Mouse (Mus musculus): ENCODE measurements at regions not wholly inside any gene's neighbourhood (a gene's known extent, or its start where the extent isn't known, plus 50 kb on each side); places are given as distances from the start of the nearest gene placed in this dataset.
A peak's percentile ranks its signal among the peaks of the same experiment; 100 is the strongest.
"Not testable (repeated sequence)": the region's sequence is repeated elsewhere in the genome, so short reads cannot be mapped to it uniquely, and the experiment has no call there.

DNA sequence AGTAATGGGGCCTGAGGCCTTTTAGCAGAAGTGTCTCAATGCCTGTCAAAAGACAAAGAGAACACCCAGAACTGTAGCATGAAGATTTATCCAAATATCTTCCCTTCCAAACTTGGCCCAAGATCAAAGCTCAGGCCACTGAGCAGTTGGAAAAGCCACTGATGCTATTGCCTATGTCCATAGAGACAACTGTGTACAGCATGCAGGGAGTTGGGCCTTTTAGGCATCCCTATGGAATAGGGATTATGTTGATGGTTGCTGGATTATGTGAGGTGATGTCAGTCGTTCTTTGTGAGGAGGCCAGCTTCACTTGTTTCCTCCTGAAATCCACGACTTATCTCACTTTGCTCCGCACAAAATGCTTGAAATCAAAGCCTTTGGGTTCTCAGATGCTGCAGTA, 153.1 kb upstream of the Gm17728 start:
- DNase-seq (ENCODE audit: low read depth, low spot score) = no peak

- DNase-seq (ENCODE audit: low read depth, low spot score) = not testable (repeated sequence)
Measured at GRCm38 (mm10) chr17:9278046-9278445, 143.8 kb upstream of the Gm17728 start.

- DNase-seq (ENCODE audit: low read depth, low spot score) = no peak
Measured at GRCm38 (mm10) chr17:9279481-9279880, 142.4 kb upstream of the Gm17728 start.

DNA sequence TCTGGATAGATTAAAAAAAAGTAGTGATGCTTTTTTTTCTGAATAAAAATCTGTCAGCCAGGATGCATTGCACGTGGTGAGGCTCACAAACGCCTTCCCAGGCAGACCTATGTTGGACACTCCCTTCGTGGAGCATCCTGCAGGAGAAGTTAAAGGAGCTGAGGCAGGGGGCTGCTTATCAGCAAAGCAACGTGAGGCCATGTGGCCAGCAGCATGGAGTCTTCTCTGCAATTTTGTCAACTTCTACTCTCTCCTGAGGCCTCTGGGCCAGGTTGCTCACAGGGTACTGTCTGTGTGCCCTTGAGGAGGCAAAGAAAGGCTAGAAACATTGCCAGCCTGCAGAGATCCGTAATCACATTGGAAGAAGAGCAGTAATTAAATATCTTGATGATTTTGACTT, 140.0 kb upstream of the Gm17728 start:
- no peak for DNase-seq (ENCODE audit: low read depth, low spot score)

DNA sequence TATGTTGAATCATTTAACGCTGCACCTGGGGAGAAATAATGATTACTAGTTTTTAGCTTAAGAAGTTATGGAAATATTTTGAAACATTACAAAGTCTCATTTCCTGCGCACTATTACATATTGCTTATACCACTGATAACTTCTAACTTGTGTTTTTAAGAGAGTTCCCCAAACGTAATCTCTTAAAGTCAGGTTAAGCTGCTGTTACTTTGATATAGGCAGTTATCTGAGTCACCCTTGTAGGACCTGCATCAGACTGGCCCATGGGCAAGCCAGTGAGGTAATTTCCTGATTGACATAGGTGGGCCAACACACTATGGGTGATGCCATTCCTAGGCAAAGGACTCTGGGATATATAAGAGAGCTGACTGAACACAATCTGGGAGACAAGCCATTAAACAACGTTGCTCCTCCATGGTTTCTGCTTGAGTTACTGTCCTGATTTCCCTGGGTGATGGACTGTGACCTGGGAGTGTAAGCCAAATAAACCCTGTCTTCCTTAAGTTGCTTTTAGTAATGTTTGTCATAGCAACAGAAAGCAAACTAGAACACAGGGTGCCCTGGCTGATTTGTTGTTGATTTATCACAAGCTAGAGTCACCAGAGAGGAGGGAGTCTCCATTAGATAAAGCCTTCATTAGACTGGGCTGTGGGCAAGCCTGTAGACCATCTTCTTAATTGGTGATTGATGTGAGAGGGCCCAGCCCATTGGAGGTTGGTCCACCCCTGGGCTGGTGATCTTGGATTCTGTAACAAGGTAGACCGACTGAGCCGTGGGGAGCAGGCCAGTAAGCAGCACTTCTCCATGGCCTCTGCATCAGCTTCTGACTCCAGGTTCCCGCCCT, 139.3 kb upstream of the Gm17728 start:
- no peak for DNase-seq (ENCODE audit: low read depth, low spot score)

GRCm38 (mm10) chr17:9286431-9286830, 135.4 kb upstream of the Gm17728 start:
- DNase-seq (ENCODE audit: low read depth, low spot score) = peak; percentile 24

DNA sequence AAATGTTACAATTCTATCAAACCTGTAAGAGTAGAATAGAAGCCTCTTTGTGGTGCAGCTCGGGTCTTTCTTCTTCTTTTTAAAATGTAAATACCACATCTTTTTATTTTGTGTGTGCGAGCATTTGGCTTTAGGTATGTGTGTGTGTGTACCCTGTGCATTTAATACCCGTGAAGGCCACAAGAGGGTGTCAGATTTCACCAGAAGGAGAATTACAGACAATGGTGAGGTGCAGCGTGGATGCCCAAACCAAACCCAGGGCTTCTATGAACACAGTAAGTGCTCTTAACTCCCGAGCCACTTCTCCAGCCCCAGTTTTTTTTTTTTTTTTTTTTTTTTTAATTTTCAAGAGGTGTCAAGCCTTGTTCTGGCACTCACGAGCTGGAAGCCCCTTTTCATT, 135.0 kb upstream of the Gm17728 start:
- peak; percentile 18 for DNase-seq (ENCODE audit: low read depth, low spot score)

DNA sequence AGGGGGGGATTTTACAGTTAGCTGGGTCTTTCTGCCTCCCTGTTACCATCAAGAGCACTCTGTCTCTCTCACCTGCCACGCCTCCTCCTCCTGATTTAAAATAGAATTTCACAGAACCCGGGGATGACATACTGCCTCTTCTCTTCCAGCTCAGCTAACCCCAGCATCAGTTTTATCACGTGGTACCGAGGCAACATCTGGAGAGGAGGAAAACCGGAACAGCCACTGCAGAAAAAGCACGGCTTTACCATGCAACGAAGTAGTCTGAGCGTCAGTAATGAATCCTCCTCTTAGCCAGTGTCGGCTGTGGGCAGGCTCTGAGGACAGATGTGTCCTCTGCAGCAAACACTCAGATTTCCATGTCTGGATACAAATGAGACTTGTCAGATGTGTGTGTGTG, 134.2 kb upstream of the Gm17728 start:
- DNase-seq (ENCODE audit: low read depth, low spot score) = no peak

DNA sequence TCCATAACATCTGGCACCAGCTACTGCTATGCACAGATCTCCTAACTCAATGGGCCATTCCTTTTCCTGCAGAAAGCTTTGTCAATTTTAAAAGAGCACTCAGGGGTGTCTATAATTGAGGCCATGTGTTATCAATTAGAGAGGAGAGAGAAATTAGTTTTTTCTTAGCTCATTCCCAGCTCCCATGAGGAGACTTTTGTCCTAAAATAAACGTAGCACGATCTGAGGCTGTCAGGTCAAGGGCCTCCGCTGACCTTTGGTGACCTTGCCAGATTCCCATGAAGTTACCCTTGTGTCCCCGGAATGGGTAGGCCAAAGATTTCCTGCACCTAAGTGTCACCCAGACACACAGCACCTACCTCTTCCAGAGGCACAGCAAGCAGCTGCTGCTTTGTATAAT, 130.3 kb upstream of the Gm17728 start:
- DNase-seq (ENCODE audit: low read depth, low spot score) = no peak

DNA sequence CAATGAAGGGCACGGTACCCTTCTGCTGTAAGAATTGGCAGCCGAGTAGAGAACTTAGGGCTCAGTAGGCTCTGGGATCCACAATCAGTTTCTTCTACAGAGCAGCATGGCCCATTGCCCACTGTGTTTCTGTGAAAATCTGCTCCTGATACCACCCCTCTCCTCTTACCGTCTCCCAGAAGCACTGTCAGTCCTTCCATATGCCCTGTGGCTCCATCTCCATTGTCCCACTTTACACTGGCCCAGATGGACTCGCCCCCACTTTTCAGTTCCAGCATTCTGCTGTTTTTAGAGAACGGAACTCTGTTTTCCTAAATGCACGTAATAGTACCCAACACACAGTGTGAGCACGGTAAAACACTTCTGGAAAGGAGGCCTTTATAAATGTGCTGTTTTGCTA, 129.6 kb upstream of the Gm17728 start:
- DNase-seq (ENCODE audit: low read depth, low spot score) = no peak

- DNase-seq (ENCODE audit: low read depth, low spot score) = no peak
Measured at GRCm38 (mm10) chr17:9296371-9296770, 125.5 kb upstream of the Gm17728 start.

DNA sequence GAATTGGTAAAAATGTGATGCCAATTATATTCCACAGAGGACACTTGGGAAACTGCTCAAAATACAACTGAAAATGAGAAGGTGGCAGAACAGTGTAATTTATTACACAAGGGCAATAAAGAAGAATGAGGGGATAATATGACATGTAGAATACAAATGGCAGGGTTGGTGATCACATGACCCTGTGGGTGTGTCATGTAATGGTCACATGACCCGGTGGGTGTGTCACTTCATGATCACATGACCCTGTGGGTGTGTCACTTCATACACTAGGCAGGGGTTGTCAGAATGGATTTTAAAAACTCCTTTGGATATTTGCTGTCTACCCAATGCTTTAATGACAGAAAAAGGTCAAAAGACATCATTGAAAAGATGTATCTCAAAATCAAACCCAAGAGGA, 123.6 kb upstream of the Gm17728 start:
- no peak for DNase-seq (ENCODE audit: low read depth, low spot score)

- no peak for DNase-seq (ENCODE audit: low read depth, low spot score)
Measured at GRCm38 (mm10) chr17:9301101-9301501, 120.8 kb upstream of the Gm17728 start.

GRCm38 (mm10) chr17:9308507-9308906, 113.4 kb upstream of the Gm17728 start:
- no peak for DNase-seq (ENCODE audit: low read depth, low spot score)

DNA sequence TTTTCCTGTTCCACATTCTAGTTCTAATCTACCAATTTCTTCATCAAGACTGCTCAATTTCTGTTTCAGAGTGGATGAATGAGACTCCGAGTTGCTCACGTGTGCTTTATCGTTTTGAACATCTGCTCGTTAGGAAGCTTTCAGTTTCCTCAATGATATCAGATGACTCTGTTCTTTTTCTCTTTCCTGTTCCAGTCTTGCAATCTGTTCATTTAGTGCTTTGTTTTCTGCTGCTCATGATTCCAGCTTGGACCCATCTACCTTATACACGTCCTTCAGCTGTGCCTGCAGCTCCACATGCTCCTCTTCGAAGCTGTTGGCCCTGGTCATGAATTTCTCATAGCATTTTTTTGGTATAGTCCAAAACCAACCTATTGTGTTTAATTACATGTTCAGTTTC, 99.1 kb upstream of the Gm17728 start:
- no peak for DNase-seq (ENCODE audit: low read depth, low spot score)

DNA sequence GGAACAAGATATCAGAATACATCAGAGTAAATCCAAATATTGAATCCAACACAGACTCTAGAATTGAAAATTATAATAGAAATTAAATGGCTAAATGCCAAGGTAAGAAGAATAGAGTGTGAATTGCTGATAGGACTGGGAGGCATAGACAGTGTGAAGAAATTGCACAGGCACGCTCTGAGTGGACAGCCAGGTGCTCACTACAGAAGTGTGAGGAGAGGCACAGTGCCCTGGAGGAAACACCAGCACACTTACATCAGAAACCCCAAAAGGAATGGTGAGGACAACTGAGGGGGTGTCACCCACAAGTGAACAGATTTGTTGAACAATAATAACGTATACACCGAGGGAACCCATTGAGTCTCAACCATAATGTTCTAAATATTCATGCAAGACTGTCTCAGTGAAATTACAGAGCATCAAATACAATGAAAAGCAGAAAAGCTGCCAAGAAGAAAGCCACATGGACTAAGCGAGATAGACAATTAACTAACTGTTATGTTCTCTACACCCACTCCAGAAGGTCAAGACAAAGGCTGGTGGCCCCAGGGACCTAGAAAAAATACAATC, 92.9 kb upstream of the Gm17728 start:
- no peak for DNase-seq (ENCODE audit: low read depth, low spot score)

- DNase-seq (ENCODE audit: low read depth, low spot score) = no peak
Measured at GRCm38 (mm10) chr17:9357572-9358159, 64.2 kb upstream of the Gm17728 start.

All from WW6 (cell line).